Mouse (Mus musculus): ENCODE results near the gene Celsr2. TPM values are rescaled to one million over a fixed set of nuclear protein-coding genes. Genes with fewer than 3 reads are reported as not detected.

Celsr2 gene
- polyA plus RNA-seq, 1 experiment from 2014 or later, result 2.1 TPM

DNA sequence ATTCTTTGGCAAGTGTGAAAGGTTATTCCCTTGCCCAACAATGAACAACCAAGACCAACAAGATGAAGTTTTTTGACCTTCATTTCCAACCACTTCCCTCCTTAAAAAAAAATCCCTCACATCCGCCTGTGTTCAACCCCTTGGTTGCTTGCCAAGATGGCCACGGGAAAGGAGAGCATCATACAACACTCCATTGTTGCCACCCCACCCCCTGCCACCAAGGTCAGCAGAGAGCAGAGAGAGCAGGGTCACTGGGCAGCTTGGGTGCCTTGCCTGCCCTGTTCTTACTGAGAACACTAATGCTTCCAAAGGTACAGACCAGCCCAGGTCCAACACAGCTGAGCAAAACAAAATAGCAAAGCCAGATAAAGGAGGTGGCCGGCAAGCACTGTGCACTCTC lies 43.1 kb downstream of the Celsr2 start:
- Histone ChIP-seq H3K9me3 (no peaks in the 10 kb centered on the region), H3K4me1 (peaks cover 33% of the 10 kb centered on the region), H3K27me3 (replicated peaks) (no peaks in the 10 kb centered on the region; the same call in 1 of the 2 replicates), H3K9ac (no peak overlapping the region), H3K27ac (replicated peaks) (peak overlapping the region; percentile 25; the same call in 1 of the 2 replicates), H3K4me2 (no peak overlapping the region), H3K4me3 (no peak overlapping the region), H3K36me3 (no peaks in the 10 kb centered on the region)
- ATAC-seq (ENCODE audit: extremely low read depth, insufficient number of reproducible peaks, low FRiP score, low TSS enrichment), result no peak
- WGBS, result 20% methylated on average over 3 of the region's 3 CpGs

DNA sequence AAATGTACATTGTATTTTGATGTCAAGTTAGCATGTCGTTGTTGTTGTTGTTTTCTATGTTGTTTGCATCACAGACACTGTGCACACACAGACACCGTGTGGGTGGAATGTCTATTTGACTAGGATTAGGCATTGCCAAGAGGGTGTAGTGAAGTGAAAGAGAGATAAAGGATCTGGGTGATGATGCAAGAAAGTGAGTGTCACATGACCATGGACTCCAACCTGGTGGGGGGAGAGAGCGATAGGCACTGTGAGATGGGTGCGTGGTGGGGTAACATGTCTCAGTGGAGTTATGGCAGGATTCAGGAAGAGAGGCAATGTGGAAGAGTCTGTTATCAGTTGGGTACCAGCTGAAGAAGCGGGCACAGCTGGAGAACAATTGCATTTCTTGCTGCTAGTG lies 46.6 kb downstream of the Celsr2 start:
- WGBS, result 74% methylated on average over 5 of the region's 5 CpGs
- H3K36me3 ChIP-seq, result no peaks in the 10 kb centered on the region
- H3K27me3 ChIP-seq (replicated peaks), result no peaks in the 10 kb centered on the region
- ATAC-seq (ENCODE audit: extremely low read depth, insufficient number of reproducible peaks, low FRiP score, low TSS enrichment), result no peak
- H3K9ac ChIP-seq, result no peak overlapping the region
- no peak overlapping the region for H3K27ac ChIP-seq (replicated peaks)
- H3K9me3 ChIP-seq, result no peaks in the 10 kb centered on the region
- H3K4me1 ChIP-seq, result peaks cover 56% of the 10 kb centered on the region
- H3K4me2 ChIP-seq, result no peak overlapping the region
- H3K4me3 ChIP-seq, result no peak overlapping the region

DNA sequence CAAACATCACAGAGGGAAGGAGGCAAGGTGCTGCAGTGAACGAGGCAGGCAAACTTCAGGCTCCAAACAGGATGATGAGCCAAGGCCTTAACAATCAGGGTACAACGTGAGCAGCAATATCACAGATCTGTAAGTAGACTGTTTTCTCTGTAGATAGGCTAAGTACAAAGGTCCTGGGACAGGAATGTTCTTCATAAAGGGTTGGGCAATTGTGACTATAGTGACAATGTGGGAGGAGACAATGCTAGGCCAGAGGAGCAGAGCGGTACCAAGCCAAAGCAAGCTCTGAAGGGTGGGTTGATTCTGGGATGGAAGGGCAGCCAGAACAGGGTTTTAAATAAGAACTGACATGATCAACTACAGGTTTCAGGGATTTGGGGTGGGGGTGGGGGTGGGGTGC lies 47.5 kb downstream of the Celsr2 start:
- WGBS, result 63% methylated on average over 3 of the region's 3 CpGs
- H3K36me3 ChIP-seq, result no peaks in the 10 kb centered on the region
- H3K4me3 ChIP-seq, result no peak overlapping the region
- no peak overlapping the region for H3K27ac ChIP-seq (replicated peaks)
- peaks cover 59% of the 10 kb centered on the region for H3K4me1 ChIP-seq
- H3K9ac ChIP-seq, result no peak overlapping the region
- no peak for ATAC-seq (ENCODE audit: extremely low read depth, insufficient number of reproducible peaks, low FRiP score, low TSS enrichment)
- no peaks in the 10 kb centered on the region for H3K27me3 ChIP-seq (replicated peaks)
- no peaks in the 10 kb centered on the region for H3K9me3 ChIP-seq
- H3K4me2 ChIP-seq, result no peak overlapping the region

DNA sequence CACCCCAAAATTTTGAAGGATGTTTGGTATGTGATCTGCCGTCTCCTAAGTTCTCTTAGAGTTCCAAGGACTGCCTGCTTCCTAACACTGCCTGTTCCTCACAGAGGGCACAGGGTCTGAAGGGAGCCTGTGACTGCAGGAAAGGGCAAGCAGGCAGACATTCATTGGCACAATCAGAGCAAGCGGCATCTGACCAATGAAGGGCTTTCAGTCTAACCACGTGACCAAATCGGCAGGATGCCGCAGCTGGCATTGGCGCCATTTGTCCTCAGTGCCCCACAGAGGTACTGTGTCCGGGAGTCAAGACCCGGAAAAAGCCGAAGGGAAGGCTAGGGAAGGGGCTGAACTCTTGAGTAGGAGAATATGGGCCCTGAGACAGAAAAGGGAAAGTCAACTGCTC lies 48.2 kb downstream of the Celsr2 start:
- 48% methylated on average over 9 of the region's 9 CpGs for whole genome bisulfite sequencing
- H3K4me2 ChIP-seq, result peak overlapping the region; percentile 29

DNA sequence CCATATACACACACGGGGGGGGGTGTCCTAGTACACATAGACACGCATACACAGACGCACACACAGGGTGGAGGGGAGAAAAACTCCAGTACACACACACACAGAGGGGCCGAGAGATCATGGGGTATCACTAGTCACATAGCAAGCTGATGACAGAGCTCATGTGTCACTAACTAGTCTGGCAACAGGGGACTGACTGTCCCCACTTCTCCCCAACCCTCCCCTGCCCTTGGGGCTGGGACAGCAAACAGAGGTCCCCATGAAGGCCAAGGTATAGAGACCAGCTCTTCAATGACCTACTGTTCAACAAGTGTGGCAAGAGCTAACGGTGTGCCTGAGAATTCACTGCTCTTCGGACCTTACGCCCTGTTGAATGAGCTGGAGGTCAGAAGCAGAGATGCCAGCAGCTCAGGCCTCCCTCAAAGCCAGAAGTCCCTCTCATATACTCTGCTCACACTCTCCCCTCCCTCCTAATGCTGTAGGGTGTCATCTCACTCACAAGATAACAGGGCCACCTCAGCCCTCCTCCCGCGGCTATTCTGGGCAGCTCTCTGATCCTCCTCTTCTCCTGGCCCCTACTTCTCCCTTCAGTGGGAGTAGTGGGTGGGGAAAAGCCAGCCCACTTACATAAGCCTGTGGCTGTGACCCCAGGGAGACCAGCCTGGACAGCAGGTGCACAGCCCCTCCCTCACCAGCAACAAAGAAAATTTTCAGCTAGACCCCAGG lies 50.9 kb downstream of the Celsr2 start, which contains the start of gene Mybphl:
TSS of gene Mybphl (plus strand) at position 642 of the 726 bp plus-strand sequence.
- Histone ChIP-seq H3K36me3 (no peaks in the 10 kb centered on the region), H3K4me1 (peaks cover 59% of the 10 kb centered on the region), H3K4me3 (peak within 1 kb of the TSS; percentile 34), H3K27ac (replicated peaks) (peak within 1 kb of the TSS; percentile 90), H3K4me2 (peak within 1 kb of the TSS; percentile 36), H3K9ac (peak within 1 kb of the TSS; percentile 63), H3K27me3 (replicated peaks) (no peaks in the 10 kb centered on the region), H3K9me3 (no peaks in the 10 kb centered on the region)
- peak; percentile 68 for ATAC-seq (ENCODE audit: extremely low read depth, insufficient number of reproducible peaks, low FRiP score, low TSS enrichment)
- 31% methylated on average over 9 of the region's 9 CpGs for WGBS

More for the DNA sequence above, 48.2 kb downstream of the Celsr2 start:
- Histone ChIP-seq H3K27ac (replicated peaks) (no peak overlapping the region), H3K4me1 (peaks cover 57% of the 10 kb centered on the region), H3K27me3 (replicated peaks) (no peaks in the 10 kb centered on the region), H3K36me3 (no peaks in the 10 kb centered on the region), H3K4me3 (no peak overlapping the region), H3K9me3 (no peaks in the 10 kb centered on the region), H3K9ac (no peak overlapping the region)
- no peak for ATAC-seq (ENCODE audit: extremely low read depth, insufficient number of reproducible peaks, low FRiP score, low TSS enrichment)

DNA sequence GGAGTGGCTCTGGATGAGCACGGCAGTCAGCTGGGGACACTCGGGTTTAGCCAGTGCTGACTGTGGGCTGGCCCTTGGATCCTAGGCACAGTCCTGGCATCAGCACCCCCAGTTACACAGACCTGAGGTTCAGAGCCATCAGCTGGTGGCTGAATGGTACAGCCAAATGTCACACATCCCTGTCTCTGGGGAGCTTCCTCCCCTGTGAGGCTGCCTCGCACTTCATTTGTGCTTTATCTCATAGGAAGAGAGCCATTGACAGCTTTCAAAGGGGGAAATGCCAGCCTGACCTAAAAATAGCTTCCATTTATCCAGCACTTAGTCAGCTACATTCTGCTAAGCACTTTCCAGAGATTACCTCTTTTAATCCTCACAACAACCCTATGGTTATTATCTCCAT lies 51.7 kb downstream of the Celsr2 start:
- H3K36me3 ChIP-seq, result no peaks in the 10 kb centered on the region
- H3K27me3 ChIP-seq (replicated peaks), result no peaks in the 10 kb centered on the region
- H3K9ac ChIP-seq, result no peak overlapping the region
- H3K27ac ChIP-seq (replicated peaks), result peak overlapping the region; percentile 90
- peak; percentile 3; the same call in 1 of the 2 replicates for ATAC-seq (ENCODE audit: extremely low read depth, insufficient number of reproducible peaks, low FRiP score, low TSS enrichment)
- no peak overlapping the region for H3K4me3 ChIP-seq
- no peaks in the 10 kb centered on the region for H3K9me3 ChIP-seq
- H3K4me2 ChIP-seq, result peak overlapping the region; percentile 36; the same call in 1 of the 2 replicates
- WGBS, result 29% methylated on average over 3 of the region's 3 CpGs
- H3K4me1 ChIP-seq, result peaks cover 52% of the 10 kb centered on the region

DNA sequence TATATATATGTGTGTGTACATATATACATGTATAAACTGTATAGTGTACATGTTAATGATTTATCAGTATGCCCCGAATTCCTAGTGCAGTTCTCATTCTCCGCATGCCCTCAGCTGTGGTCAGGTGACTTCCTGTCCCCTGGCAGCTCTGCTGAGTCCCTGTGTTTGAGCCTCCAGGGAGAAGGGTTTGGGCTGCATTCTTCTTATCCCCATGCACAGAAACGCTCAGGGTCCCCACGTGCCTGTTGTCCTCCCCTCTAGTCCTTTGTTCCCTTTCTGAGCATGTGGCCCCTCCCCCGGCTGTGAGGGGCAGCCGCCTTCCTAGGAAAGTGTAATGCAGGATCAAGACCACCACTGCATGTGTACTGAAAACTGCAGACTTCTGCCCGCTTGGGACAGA lies 54.5 kb downstream of the Celsr2 start:
- no peak for ATAC-seq (ENCODE audit: extremely low read depth, insufficient number of reproducible peaks, low FRiP score, low TSS enrichment)
- peaks cover 50% of the 10 kb centered on the region for H3K4me1 ChIP-seq
- peaks cover 21% of the 10 kb centered on the region for H3K36me3 ChIP-seq
- peak overlapping the region; percentile 38; the same call in 1 of the 2 replicates for H3K9ac ChIP-seq
- peak overlapping the region; percentile 33; the same call in 1 of the 2 replicates for H3K27ac ChIP-seq (replicated peaks)
- no peak overlapping the region for H3K4me2 ChIP-seq
- no peak overlapping the region for H3K4me3 ChIP-seq
- 14% methylated on average over 7 of the region's 7 CpGs for WGBS
- no peaks in the 10 kb centered on the region for H3K27me3 ChIP-seq (replicated peaks)
- H3K9me3 ChIP-seq, result no peaks in the 10 kb centered on the region

DNA sequence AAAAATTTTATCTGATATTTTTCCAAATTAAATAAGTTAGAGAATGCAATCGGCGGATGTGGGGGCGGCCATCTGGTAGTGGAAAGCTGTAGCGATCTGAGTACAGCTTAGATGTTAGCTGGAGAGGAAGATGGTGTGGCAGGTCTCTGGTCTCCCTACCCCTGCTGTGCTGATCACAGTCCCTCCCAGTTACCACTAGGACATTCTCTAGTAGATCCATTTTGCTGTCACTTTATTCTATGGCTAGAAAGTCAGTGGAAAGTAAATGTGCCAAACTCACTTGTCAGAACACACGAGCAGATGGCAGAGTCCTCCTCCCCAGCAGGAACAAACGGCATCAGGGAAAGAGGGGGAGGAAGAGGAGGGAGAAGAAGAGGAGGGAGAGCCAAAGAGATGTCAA lies 56.9 kb downstream of the Celsr2 start:
- 68% methylated on average over 6 of the region's 6 CpGs for WGBS
- H3K9ac ChIP-seq, result no peak overlapping the region

DNA sequence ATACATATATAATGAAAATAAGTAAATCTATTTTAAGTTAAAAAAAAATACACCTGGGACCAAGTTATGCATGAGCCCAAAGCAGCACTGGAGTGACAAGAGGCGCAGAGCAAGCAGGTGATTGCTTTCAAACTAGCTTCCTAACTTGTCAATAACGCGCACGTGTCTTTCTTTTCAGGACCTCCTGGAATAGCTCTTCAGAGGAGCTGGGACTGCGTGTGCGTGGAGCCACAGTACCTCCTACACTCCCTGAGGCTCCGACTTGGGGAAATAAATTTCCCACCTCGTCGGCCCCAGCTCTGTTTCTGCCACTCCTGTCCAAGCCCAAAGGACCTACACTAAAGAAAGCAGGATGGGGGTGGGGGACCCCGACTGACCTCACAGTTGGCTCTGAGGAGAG lies 58.3 kb downstream of the Celsr2 start:
- ATAC-seq (ENCODE audit: extremely low read depth, insufficient number of reproducible peaks, low FRiP score, low TSS enrichment), result no peak
- Histone ChIP-seq H3K4me1 (peaks cover 15% of the 10 kb centered on the region), H3K9me3 (no peaks in the 10 kb centered on the region), H3K27me3 (replicated peaks) (no peaks in the 10 kb centered on the region), H3K27ac (replicated peaks) (no peak overlapping the region), H3K4me3 (no peak overlapping the region), H3K9ac (no peak overlapping the region), H3K36me3 (peaks cover 58% of the 10 kb centered on the region), H3K4me2 (no peak overlapping the region)
- 84% methylated on average over 10 of the region's 10 CpGs for WGBS

More for the DNA sequence above, 56.9 kb downstream of the Celsr2 start:
- peaks cover 46% of the 10 kb centered on the region for H3K36me3 ChIP-seq
- H3K27me3 ChIP-seq (replicated peaks), result no peaks in the 10 kb centered on the region
- peaks cover 26% of the 10 kb centered on the region for H3K4me1 ChIP-seq
- no peak overlapping the region for H3K4me2 ChIP-seq
- no peaks in the 10 kb centered on the region for H3K9me3 ChIP-seq
- no peak for ATAC-seq (ENCODE audit: extremely low read depth, insufficient number of reproducible peaks, low FRiP score, low TSS enrichment)
- no peak overlapping the region for H3K4me3 ChIP-seq
- H3K27ac ChIP-seq (replicated peaks), result no peak overlapping the region

DNA sequence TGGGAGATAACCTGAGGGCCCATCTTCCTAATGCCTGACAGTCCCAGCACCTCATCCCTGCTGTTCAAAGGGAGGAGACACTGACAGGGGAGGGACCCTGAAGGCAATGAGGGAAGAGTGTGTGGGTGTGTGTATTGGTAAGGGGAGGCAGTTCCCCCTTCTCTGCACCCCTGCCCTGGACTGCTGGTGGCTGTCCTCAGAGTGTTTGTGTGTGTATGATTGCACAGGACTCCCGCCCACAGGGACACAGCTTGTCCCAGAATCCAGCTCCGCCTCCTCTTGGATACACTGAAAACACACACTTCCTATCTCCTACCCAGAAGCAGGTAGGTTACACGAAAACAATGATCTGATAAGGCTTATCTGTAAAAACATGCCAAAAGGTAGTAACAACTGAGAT lies 60.1 kb downstream of the Celsr2 start:
- no peak overlapping the region for H3K27ac ChIP-seq (replicated peaks)
- no peaks in the 10 kb centered on the region for H3K9me3 ChIP-seq
- 0 out of 2 replicates have a peak, but pooled peaks cover 2% of the 10 kb centered on the region for H3K4me1 ChIP-seq
- peaks cover 76% of the 10 kb centered on the region for H3K36me3 ChIP-seq
- H3K4me3 ChIP-seq, result no peak overlapping the region
- H3K27me3 ChIP-seq (replicated peaks), result no peaks in the 10 kb centered on the region
- no peak overlapping the region for H3K9ac ChIP-seq
- H3K4me2 ChIP-seq, result no peak overlapping the region
- WGBS, result 75% methylated on average over 3 of the region's 3 CpGs
- ATAC-seq (ENCODE audit: extremely low read depth, insufficient number of reproducible peaks, low FRiP score, low TSS enrichment), result no peak

DNA sequence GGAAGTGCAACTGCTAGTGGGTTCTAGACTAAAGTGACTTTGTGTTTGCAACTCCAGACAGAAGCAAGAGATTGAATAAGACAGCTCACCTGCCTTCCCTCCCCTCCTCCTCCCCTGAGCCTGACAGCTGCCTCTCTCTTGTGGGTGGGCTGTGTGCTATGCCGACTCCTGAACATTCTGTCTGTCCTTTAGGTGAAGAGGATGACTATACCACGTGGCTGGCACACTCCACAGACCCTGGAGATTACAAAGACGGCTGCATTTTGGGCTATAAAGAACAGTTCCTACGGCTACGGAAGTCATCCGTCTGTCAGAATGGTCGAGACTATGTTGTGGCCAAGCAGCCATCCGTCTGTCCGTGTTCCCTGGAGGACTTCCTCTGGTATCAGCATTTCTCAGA lies 67.0 kb downstream of the Celsr2 start:
- Histone ChIP-seq H3K9ac (peak overlapping the region; percentile 10; the same call in 1 of the 2 replicates), H3K4me2 (no peak overlapping the region), H3K9me3 (no peaks in the 10 kb centered on the region), H3K4me1 (peaks cover 8% of the 10 kb centered on the region; the same call in 1 of the 2 replicates), H3K36me3 (peaks cover 87% of the 10 kb centered on the region), H3K27ac (replicated peaks) (no peak overlapping the region), H3K4me3 (no peak overlapping the region), H3K27me3 (replicated peaks) (no peaks in the 10 kb centered on the region)
- WGBS, result 60% methylated on average over 9 of the region's 9 CpGs
- no peak for ATAC-seq (ENCODE audit: extremely low read depth, insufficient number of reproducible peaks, low FRiP score, low TSS enrichment)

DNA sequence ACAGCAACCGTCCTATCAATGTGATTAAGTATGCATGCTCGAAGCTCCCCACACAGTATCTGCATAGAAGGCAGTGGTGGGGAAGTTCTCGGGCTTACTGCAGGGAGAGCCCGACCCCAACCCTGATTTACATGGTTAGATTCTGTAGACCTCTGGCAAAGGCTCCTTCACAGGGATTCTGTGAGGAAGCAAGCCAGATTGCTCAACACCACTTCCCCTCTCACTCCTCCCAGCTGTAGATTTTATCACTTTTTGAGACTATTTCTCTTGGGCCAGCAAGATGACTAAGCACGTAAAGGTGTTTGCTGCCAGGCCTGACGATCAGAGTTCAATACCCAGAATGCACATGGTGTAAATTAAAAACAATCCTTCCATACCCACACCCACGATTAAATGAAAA lies 69.5 kb downstream of the Celsr2 start:
- Histone ChIP-seq H3K27me3 (replicated peaks) (no peaks in the 10 kb centered on the region), H3K4me3 (no peak overlapping the region), H3K27ac (replicated peaks) (no peak overlapping the region), H3K4me2 (no peak overlapping the region), H3K36me3 (peaks cover 89% of the 10 kb centered on the region), H3K4me1 (peaks cover 8% of the 10 kb centered on the region; the same call in 1 of the 2 replicates), H3K9me3 (no peaks in the 10 kb centered on the region), H3K9ac (no peak overlapping the region)
- ATAC-seq (ENCODE audit: extremely low read depth, insufficient number of reproducible peaks, low FRiP score, low TSS enrichment), result no peak
- WGBS, result 83% methylated on average over 7 of the region's 7 CpGs

Measured in heart, embryonic 13.5 days (tissue).